Mouse (Mus musculus): ENCODE results near the gene Slc9a3r1. TPM values are rescaled to one million over a fixed set of nuclear protein-coding genes. Genes with fewer than 3 reads are reported as not detected.
A peak's percentile ranks its signal among the peaks of the same experiment; 100 is the strongest.

Slc9a3r1 gene
- polyA plus RNA-seq, 1 experiment from 2014 or later = 39.6 TPM

DNA sequence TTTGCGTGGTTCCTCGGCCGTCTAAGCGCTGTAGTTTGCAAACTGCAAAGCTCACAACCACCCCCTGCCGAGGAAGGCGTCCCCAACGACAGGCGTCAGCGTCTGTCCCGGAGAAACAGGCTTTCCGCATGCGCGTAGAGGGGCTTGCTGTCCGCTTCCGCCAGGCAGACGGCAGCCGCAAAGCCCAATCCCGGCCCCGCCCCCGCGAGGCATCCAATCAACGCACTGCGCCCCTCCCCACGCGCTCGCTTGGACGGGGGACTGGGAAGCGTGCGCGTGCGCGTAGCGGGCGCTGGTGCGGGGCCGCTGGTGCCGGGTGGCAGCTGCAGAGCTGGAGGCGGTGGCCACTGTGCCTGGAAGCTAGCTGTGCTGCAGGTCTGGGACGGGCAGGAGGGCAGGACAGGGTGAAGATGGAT is 24.1 kb downstream of the Slc9a3r1 start, which contains the start of gene Tmem104:
TSS of gene Tmem104 (plus strand) at position 264 of the 416 bp plus-strand sequence.
- no peaks in the 10 kb centered on the region for H3K9me3 ChIP-seq
- WGBS = under 1% methylated on average over 39 of the region's 39 CpGs
- H3K4me3 ChIP-seq = peak within 1 kb of the TSS; percentile 66
- peaks cover 39% of the 10 kb centered on the region for H3K4me1 ChIP-seq (replicated peaks)
- DNase-seq (ENCODE audit: low spot score) = peak; percentile 99
- H3K27ac ChIP-seq = peak within 1 kb of the TSS; percentile 89
- no peaks in the 10 kb centered on the region for H3K27me3 ChIP-seq (ENCODE audit: insufficient read depth, poor library complexity, severe bottlenecking)
- peaks cover 14% of the 10 kb centered on the region for H3K36me3 ChIP-seq

DNA sequence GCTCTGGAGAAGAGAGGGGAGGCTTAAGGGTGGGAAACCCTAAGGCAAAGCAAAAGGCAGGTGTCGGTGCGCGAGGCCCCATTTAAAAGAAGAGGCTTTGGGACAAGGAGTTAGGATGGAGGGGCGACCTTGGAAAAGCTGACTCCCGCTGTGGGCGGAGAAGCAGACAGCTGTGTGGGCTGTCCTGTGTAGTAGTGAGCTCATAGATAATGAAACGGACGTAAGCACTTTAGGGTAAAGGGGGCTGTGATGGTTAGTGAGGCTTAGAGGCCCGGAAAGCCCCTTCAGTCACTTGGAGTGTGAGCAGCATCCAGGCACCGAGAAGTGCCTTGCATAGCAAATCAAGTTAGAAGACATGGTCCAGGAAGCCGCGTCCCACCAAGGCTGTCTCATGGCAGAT is 24.6 kb downstream of the Slc9a3r1 start, which contains the start of gene Nat9:
TSS of gene Nat9 (minus strand) at position 167 of the 400 bp plus-strand sequence.
- Histone ChIP-seq H3K4me1 (replicated peaks) (peaks cover 37% of the 10 kb centered on the region), H3K27ac (peak within 1 kb of the TSS; percentile 89), H3K36me3 (peaks cover 14% of the 10 kb centered on the region), H3K4me3 (peak within 1 kb of the TSS; percentile 66), H3K9me3 (no peaks in the 10 kb centered on the region), H3K27me3 (ENCODE audit: insufficient read depth, poor library complexity, severe bottlenecking) (no peaks in the 10 kb centered on the region)
- WGBS = 16% methylated on average over 12 of the region's 12 CpGs
- no peak for DNase-seq (ENCODE audit: low spot score)

GRCm38 (mm10) chr11:115188539-115189231 is 25.5 kb downstream of the Slc9a3r1 start:
- H3K4me3 ChIP-seq = peak overlapping the region; percentile 3; the same call in 1 of the 2 replicates
- peaks cover 36% of the 10 kb centered on the region for H3K4me1 ChIP-seq (replicated peaks)

DNA sequence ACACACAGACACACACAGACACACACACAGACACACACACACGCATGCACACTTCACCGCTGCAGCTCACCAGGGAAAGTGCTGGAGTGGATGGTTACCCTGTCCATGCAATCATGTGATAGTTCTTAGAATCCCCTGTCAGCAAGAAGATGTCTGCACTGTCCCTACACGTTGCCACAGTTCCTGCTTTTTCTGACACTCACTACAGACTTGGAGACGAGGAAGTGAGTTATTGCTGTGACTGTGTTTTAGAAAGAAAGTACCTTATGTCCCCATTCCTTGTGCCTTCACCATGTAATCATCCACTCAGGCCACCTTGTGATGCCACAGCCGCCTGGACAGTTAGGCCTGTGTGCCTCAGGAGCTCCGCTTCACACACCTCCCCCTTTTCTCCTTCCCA is 26.2 kb downstream of the Slc9a3r1 start:
- Histone ChIP-seq H3K4me1 (replicated peaks) (peaks cover 36% of the 10 kb centered on the region), H3K27me3 (ENCODE audit: insufficient read depth, poor library complexity, severe bottlenecking) (no peaks in the 10 kb centered on the region), H3K36me3 (peaks cover 14% of the 10 kb centered on the region), H3K9me3 (no peaks in the 10 kb centered on the region), H3K27ac (no peak overlapping the region), H3K4me3 (no peak overlapping the region)
- 92% methylated on average over 6 of the region's 6 CpGs for WGBS
- no peak for DNase-seq (ENCODE audit: low spot score)

More at GRCm38 (mm10) chr11:115188539-115189231, 25.5 kb downstream of the Slc9a3r1 start:
- no peak overlapping the region for H3K27ac ChIP-seq
- H3K9me3 ChIP-seq = no peaks in the 10 kb centered on the region
- peaks cover 14% of the 10 kb centered on the region for H3K36me3 ChIP-seq
- 87% methylated on average over 13 of the region's 13 CpGs for WGBS
- no peak for DNase-seq (ENCODE audit: low spot score)
- H3K27me3 ChIP-seq (ENCODE audit: insufficient read depth, poor library complexity, severe bottlenecking) = no peaks in the 10 kb centered on the region

DNA sequence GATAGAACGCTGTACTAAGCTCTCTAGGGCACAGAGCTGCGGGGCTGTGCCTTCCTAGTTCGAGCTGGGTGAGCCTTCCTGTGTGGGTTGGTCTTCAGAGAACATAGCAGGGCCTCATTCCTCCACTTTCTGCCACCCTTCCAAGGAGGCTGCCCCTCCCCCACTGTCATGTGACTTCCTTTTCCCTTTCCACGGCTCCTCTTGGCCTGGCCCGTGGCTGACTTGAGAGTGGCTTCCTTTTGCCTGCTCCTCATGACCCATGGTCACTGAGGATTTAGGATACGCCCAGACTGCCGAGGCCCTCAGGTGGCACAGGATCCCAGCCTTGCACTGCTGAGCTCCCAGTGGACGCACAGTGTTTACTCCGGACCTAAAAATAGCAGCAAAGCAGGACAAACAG is 29.0 kb downstream of the Slc9a3r1 start:
- Histone ChIP-seq H3K4me3 (no peak overlapping the region), H3K27me3 (ENCODE audit: insufficient read depth, poor library complexity, severe bottlenecking) (no peaks in the 10 kb centered on the region), H3K27ac (0 out of 2 replicates have a peak overlapping the region, but pooled peaks have one; percentile 62), H3K4me1 (replicated peaks) (peaks cover 18% of the 10 kb centered on the region), H3K36me3 (peaks cover 17% of the 10 kb centered on the region), H3K9me3 (no peaks in the 10 kb centered on the region)
- no peak for DNase-seq (ENCODE audit: low spot score)
- 82% methylated on average over 9 of the region's 9 CpGs for WGBS

- H3K27ac ChIP-seq = no peak overlapping the region
- H3K9me3 ChIP-seq = no peaks in the 10 kb centered on the region
- H3K36me3 ChIP-seq = peaks cover 29% of the 10 kb centered on the region
- peaks cover 11% of the 10 kb centered on the region; the same call in 1 of the 2 replicates for H3K4me1 ChIP-seq (replicated peaks)
- DNase-seq (ENCODE audit: low spot score) = no peak
- no peaks in the 10 kb centered on the region for H3K27me3 ChIP-seq (ENCODE audit: insufficient read depth, poor library complexity, severe bottlenecking)
- 90% methylated on average over 6 of the region's 6 CpGs for WGBS
- no peak overlapping the region for H3K4me3 ChIP-seq
Observed at GRCm38 (mm10) chr11:115194693-115195092, 31.6 kb downstream of the Slc9a3r1 start.

- Histone ChIP-seq H3K27me3 (ENCODE audit: insufficient read depth, poor library complexity, severe bottlenecking) (no peaks in the 10 kb centered on the region), H3K9me3 (no peaks in the 10 kb centered on the region), H3K4me3 (no peak overlapping the region), H3K4me1 (replicated peaks) (peaks cover 14% of the 10 kb centered on the region; the same call in 1 of the 2 replicates), H3K27ac (no peak overlapping the region), H3K36me3 (peaks cover 28% of the 10 kb centered on the region)
- WGBS = 89% methylated on average over 5 of the region's 5 CpGs
- no peak for DNase-seq (ENCODE audit: low spot score)
Observed at GRCm38 (mm10) chr11:115195933-115196332, 32.8 kb downstream of the Slc9a3r1 start.

- Histone ChIP-seq H3K27me3 (ENCODE audit: insufficient read depth, poor library complexity, severe bottlenecking) (no peaks in the 10 kb centered on the region), H3K4me3 (no peak overlapping the region)
- 83% methylated on average over 8 of the region's 8 CpGs for WGBS
Observed at GRCm38 (mm10) chr11:115197558-115197957, 34.4 kb downstream of the Slc9a3r1 start.

DNA sequence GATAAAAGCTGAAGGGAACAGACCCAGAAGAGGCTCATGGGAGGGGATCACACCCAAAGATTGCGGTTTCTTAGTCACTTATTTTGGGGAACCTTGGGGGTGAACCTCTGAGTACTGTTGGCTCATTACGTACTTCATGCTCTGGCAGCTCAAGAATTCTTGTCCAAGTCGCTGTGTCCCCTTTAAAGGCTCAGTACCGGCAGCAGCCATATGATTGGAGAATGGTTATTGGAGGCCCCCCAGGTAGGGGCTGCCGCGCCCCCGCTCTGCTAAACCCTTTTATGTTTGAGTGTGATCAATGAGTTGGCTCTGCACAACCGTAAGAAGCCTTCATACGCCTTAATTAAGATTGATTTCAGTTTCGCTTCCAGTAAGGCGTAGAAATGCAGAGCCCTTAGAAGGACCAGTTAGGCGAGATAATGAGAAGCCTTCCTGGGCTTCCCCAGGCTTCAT is 35.8 kb downstream of the Slc9a3r1 start:
- H3K36me3 ChIP-seq = peaks cover 35% of the 10 kb centered on the region
- H3K27ac ChIP-seq = no peak overlapping the region
- H3K27me3 ChIP-seq (ENCODE audit: insufficient read depth, poor library complexity, severe bottlenecking) = no peaks in the 10 kb centered on the region; the same call in 1 of the 2 replicates
- WGBS = 68% methylated on average over 12 of the region's 12 CpGs
- DNase-seq (ENCODE audit: low spot score) = no peak
- peaks cover 22% of the 10 kb centered on the region for H3K4me1 ChIP-seq (replicated peaks)
- no peaks in the 10 kb centered on the region for H3K9me3 ChIP-seq
- no peak overlapping the region for H3K4me3 ChIP-seq

More at GRCm38 (mm10) chr11:115197558-115197957, 34.4 kb downstream of the Slc9a3r1 start:
- Histone ChIP-seq H3K36me3 (peaks cover 35% of the 10 kb centered on the region), H3K9me3 (no peaks in the 10 kb centered on the region), H3K27ac (no peak overlapping the region), H3K4me1 (replicated peaks) (peaks cover 15% of the 10 kb centered on the region)
- DNase-seq (ENCODE audit: low spot score) = no peak

DNA sequence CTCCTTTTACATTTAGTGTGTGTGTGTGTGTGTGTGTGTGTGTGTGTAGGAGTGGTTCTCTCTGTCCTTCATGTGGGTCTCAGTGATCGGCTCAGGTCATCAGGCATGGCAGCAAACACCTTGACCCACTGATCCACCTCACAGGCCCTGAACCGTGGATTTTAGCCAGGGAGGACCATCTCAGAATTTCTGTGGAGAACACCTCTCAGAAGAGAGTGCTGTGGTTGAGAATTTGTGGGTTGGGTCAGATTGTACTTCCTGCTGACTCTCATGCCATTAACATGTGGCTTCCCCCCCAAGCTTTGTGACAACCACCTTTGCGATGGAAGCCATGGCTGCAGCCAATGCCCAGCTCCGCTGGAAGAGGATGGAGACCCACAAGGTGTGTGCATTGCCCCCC is 37.4 kb downstream of the Slc9a3r1 start:
- H3K36me3 ChIP-seq = peaks cover 44% of the 10 kb centered on the region
- 89% methylated on average over 4 of the region's 4 CpGs for WGBS
- H3K9me3 ChIP-seq = no peaks in the 10 kb centered on the region
- H3K27me3 ChIP-seq (ENCODE audit: insufficient read depth, poor library complexity, severe bottlenecking) = peaks cover 2% of the 10 kb centered on the region
- H3K4me3 ChIP-seq = no peak overlapping the region
- H3K4me1 ChIP-seq (replicated peaks) = peaks cover 25% of the 10 kb centered on the region
- H3K27ac ChIP-seq = no peak overlapping the region
- DNase-seq (ENCODE audit: low spot score) = no peak

DNA sequence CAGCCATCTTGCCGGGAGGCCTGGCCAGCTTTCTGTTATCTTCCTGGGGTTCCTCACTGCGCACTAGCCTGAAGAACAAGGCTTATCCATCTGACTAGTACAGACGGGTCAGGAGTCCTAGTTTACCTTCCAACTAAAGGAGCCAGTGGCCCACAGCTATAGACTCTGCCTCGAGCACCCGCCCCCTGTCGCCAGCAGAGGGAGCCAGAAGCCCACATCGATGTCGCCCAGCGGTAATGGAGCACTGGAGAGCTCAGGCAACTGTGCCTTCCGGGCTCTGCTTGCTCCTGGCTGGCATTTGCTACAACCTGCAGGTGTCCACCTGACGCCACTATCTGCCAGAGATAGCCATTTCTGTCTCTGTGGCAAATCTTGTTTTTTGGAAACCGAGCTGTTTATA is 39.2 kb downstream of the Slc9a3r1 start:
- Histone ChIP-seq H3K9me3 (no peaks in the 10 kb centered on the region), H3K4me3 (no peak overlapping the region), H3K4me1 (replicated peaks) (peaks cover 43% of the 10 kb centered on the region), H3K27ac (peak overlapping the region; percentile 45; the same call in 1 of the 2 replicates), H3K27me3 (ENCODE audit: insufficient read depth, poor library complexity, severe bottlenecking) (peaks cover 7% of the 10 kb centered on the region), H3K36me3 (peaks cover 58% of the 10 kb centered on the region)
- 16% methylated on average over 12 of the region's 12 CpGs for WGBS
- peak; percentile 85 for DNase-seq (ENCODE audit: low spot score)

- H3K9me3 ChIP-seq = no peaks in the 10 kb centered on the region
- 93% methylated on average over 9 of the region's 9 CpGs for WGBS
- H3K4me1 ChIP-seq (replicated peaks) = peaks cover 48% of the 10 kb centered on the region
- H3K27me3 ChIP-seq (ENCODE audit: insufficient read depth, poor library complexity, severe bottlenecking) = peaks cover 9% of the 10 kb centered on the region
- DNase-seq (ENCODE audit: low spot score) = no peak
- H3K36me3 ChIP-seq = peaks cover 59% of the 10 kb centered on the region
- H3K4me3 ChIP-seq = no peak overlapping the region
- H3K27ac ChIP-seq = peak overlapping the region; percentile 45; the same call in 1 of the 2 replicates
Observed at GRCm38 (mm10) chr11:115202756-115203155, 39.6 kb downstream of the Slc9a3r1 start.

GRCm38 (mm10) chr11:115208126-115208525 is 45.0 kb downstream of the Slc9a3r1 start:
- Histone ChIP-seq H3K27ac (no peak overlapping the region), H3K4me3 (no peak overlapping the region), H3K36me3 (peaks cover 48% of the 10 kb centered on the region), H3K9me3 (no peaks in the 10 kb centered on the region), H3K4me1 (replicated peaks) (peaks cover 76% of the 10 kb centered on the region), H3K27me3 (ENCODE audit: insufficient read depth, poor library complexity, severe bottlenecking) (peaks cover 9% of the 10 kb centered on the region)
- WGBS = 84% methylated on average over 12 of the region's 12 CpGs
- no peak for DNase-seq (ENCODE audit: low spot score)

Data from hindbrain, embryonic 10.5 days (tissue).